Mouse (Mus musculus): ENCODE measurements around the gene Hhat. TPM values are rescaled to one million over a fixed set of nuclear protein-coding genes. Genes with fewer than 3 reads are reported as not detected.

Gene Hhat
- polyA plus RNA-seq, 1 experiment, result 4.0 TPM

DNA sequence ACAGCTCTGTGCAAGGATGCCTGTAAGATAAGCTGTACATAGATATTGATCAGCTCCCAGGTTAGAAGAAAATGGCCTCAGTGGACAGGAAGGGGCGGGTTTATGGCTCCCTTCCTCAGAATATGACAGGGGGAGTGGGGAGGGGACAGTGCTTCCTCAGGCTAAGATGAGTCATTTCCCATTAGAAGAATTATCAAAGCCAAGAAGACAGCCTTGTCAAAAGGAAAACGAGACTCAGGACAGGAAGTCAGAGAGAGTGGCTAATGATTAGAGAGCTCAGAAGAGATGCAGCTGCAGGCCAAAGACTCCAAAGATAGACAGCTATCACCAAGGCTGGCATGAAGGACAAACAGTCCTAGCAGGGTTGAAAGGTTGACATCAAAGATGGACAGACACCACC lies 238.8 kb downstream of the Hhat start:
- H3K4me3 ChIP-seq (ENCODE audit: control insufficient read depth, low read depth, low read length), result no peak overlapping the region
- H3K4me1 ChIP-seq (ENCODE audit: control insufficient read depth, insufficient read depth, low read length), result no peaks in the 10 kb centered on the region
- no peaks in the 10 kb centered on the region for H3K27me3 ChIP-seq (ENCODE audit: control insufficient read depth, insufficient read depth, low read length)
- H3K36me3 ChIP-seq (ENCODE audit: control insufficient read depth, insufficient read depth, low read length), result no peaks in the 10 kb centered on the region
- TF ChIP-seq POLR2A (IDR thresholded peaks at IDR 0.05; ENCODE audit: control insufficient read depth, low read depth, low read length) (no peak), CTCF (IDR thresholded peaks at IDR 0.05; ENCODE audit: control insufficient read depth, insufficient read depth, insufficient replicate concordance, low read depth, low read length) (no peak)
- H3K27ac ChIP-seq (ENCODE audit: control insufficient read depth, insufficient read depth, low read depth, low read length), result no peak overlapping the region

DNA sequence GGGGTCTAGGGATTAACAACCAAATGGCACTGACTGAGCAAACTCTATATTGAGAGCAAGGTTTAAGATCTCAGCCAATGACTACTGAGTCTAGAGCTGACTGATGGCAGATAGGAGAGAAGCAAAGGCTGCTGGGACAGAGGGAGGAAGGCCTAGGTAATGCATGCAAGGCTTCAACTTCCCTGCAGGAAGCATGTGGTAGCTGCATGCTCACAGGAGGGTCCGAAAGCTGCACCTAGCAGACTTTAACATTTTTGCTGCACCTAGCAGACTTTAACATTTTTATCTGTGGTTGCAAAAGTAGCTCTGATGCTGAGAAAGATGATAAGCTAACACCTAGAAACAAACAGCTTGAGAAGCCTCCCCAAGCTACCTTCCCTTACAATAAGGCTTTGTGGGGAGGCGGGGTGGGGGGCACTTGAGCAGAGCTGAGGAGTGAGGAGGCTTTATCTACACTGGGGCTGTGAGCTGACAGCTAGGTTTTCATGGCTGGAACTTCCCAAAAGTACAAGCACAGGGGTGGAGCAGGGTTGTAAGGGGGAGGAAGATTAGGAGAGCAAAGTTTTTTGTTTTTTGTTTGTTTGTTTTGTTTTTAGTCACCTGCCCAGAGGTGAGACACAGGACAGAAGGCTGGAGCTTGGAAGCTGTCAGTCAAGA lies 239.4 kb downstream of the Hhat start:
- Histone ChIP-seq H3K36me3 (ENCODE audit: control insufficient read depth, insufficient read depth, low read length) (no peaks in the 10 kb centered on the region), H3K4me1 (ENCODE audit: control insufficient read depth, insufficient read depth, low read length) (no peaks in the 10 kb centered on the region), H3K27ac (ENCODE audit: control insufficient read depth, insufficient read depth, low read depth, low read length) (no peak overlapping the region), H3K4me3 (ENCODE audit: control insufficient read depth, low read depth, low read length) (no peak overlapping the region), H3K27me3 (ENCODE audit: control insufficient read depth, insufficient read depth, low read length) (no peaks in the 10 kb centered on the region)
- TF ChIP-seq POLR2A (IDR thresholded peaks at IDR 0.05; ENCODE audit: control insufficient read depth, low read depth, low read length) (no peak), CTCF (IDR thresholded peaks at IDR 0.05; ENCODE audit: control insufficient read depth, insufficient read depth, insufficient replicate concordance, low read depth, low read length) (no peak)

DNA sequence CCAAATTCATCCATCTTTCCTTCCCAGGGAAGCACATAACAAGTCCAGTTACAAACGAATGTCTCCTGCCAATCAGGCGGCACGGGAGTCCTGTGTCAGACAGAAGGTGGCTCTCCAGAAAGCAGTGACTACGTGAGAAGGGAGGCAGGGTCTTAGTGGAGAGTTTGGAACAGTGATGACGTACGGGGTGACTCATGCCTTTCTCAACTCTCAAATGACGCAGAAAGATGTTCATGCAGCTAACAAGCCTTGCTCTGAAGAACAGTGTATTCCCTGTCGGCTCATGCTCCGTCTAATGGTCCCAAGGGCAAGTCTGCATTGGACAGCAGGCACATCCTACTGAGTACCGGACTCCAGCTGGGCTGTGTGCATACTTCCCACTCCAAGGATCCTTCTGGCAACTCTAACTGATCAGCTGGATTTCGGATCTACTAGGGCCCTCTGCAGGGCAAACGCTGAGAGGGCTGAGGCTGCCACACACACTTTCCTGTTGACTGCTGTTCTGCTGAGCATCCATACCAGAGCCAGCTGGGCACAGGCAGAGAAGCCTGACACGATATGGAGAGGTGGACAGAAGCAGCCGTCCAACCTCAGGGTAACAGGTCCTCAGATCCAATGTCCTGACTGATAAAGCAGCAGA lies 245.2 kb downstream of the Hhat start:
- Histone ChIP-seq H3K36me3 (ENCODE audit: control insufficient read depth, insufficient read depth, low read length) (no peaks in the 10 kb centered on the region), H3K27ac (ENCODE audit: control insufficient read depth, insufficient read depth, low read depth, low read length) (no peak overlapping the region), H3K27me3 (ENCODE audit: control insufficient read depth, insufficient read depth, low read length) (no peaks in the 10 kb centered on the region), H3K4me1 (ENCODE audit: control insufficient read depth, insufficient read depth, low read length) (no peaks in the 10 kb centered on the region), H3K4me3 (ENCODE audit: control insufficient read depth, low read depth, low read length) (no peak overlapping the region)
- TF ChIP-seq CTCF (IDR thresholded peaks at IDR 0.05; ENCODE audit: control insufficient read depth, insufficient read depth, insufficient replicate concordance, low read depth, low read length) (no peak), POLR2A (IDR thresholded peaks at IDR 0.05; ENCODE audit: control insufficient read depth, low read depth, low read length) (no peak)

DNA sequence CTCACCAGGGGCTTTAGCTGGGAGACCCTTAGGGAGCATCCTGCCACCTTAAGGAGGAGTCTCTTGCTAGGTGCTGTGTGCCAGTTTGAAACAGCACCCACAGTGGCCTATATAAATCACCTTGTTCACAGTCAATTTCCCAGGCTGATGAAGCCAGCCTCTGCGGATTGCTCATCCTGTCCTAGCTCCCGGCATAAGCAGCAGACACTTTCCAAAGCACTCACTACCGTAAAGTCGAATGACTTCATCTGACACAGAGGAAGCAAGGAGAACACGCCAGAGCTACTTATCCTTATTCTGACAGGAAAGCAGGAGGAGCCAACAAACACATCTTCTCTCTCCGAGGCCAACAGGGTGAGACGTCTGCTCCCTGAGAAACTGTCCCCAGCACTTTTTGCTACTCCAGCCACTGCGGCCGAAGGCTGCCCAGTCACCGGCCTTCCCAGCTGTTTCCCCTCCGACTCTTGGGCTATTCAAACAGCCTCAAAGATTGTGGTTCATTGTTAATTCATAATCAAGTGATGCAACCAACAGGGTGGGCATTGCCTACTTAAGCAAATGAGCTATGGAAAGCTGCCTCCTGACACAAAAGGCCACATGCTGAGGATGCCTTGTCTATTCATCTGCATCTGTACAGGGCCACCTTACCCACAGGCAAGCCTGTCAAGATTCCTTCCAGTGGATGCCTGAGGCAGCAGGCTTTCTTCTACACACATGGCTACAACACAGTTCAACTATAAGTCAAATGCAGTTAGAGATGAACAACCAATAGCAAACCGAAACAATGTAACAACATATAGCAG lies 248.4 kb downstream of the Hhat start:
- no peaks in the 10 kb centered on the region for H3K36me3 ChIP-seq (ENCODE audit: control insufficient read depth, insufficient read depth, low read length)
- no peak overlapping the region for H3K4me3 ChIP-seq (ENCODE audit: control insufficient read depth, low read depth, low read length)
- no peak for TF ChIP-seq POLR2A (IDR thresholded peaks at IDR 0.05; ENCODE audit: control insufficient read depth, low read depth, low read length)
- TF ChIP-seq CTCF (IDR thresholded peaks at IDR 0.05; ENCODE audit: control insufficient read depth, insufficient read depth, insufficient replicate concordance, low read depth, low read length), result no peak
- H3K4me1 ChIP-seq (ENCODE audit: control insufficient read depth, insufficient read depth, low read length), result no peaks in the 10 kb centered on the region
- H3K27me3 ChIP-seq (ENCODE audit: control insufficient read depth, insufficient read depth, low read length), result no peaks in the 10 kb centered on the region
- no peak overlapping the region for H3K27ac ChIP-seq (ENCODE audit: control insufficient read depth, insufficient read depth, low read depth, low read length)

DNA sequence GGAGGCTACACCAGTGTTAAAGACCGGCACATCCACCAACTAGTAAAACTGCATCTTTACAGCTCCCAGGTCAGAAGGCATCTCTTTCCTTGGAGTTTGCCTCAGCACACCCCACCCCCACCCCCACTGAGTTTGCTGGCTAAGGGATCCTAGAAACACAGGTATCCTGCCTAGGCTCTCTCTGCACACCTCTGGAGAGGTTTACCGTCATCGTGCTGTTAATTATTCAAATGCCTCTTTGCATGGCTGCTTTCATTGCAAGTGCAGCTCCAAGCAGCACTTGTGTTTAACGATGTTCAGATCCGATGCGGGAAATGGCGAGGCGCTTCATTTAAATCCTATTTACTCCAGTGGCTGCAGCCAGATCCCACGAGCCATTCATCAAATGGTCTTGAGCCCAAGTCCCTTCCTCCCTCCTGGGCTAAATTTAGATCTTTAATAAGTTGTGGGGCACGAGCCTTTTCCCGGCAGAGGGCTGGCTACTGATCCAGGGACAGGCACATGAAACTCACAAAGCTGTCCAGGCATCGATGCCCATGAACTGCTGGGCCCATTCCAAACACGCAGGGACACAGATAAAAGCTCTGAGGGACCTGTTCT lies 250.1 kb downstream of the Hhat start:
- no peaks in the 10 kb centered on the region for H3K27me3 ChIP-seq (ENCODE audit: control insufficient read depth, insufficient read depth, low read length)
- H3K36me3 ChIP-seq (ENCODE audit: control insufficient read depth, insufficient read depth, low read length), result no peaks in the 10 kb centered on the region
- H3K4me3 ChIP-seq (ENCODE audit: control insufficient read depth, low read depth, low read length), result no peak overlapping the region
- TF ChIP-seq POLR2A (IDR thresholded peaks at IDR 0.05; ENCODE audit: control insufficient read depth, low read depth, low read length), result no peak
- no peak for TF ChIP-seq CTCF (IDR thresholded peaks at IDR 0.05; ENCODE audit: control insufficient read depth, insufficient read depth, insufficient replicate concordance, low read depth, low read length)
- no peak overlapping the region for H3K27ac ChIP-seq (ENCODE audit: control insufficient read depth, insufficient read depth, low read depth, low read length)
- H3K4me1 ChIP-seq (ENCODE audit: control insufficient read depth, insufficient read depth, low read length), result no peaks in the 10 kb centered on the region

- H3K4me1 ChIP-seq (ENCODE audit: control insufficient read depth, insufficient read depth, low read length), result no peaks in the 10 kb centered on the region
Measured at GRCm38 (mm10) chr1:192519713-192520112, 251.3 kb downstream of the Hhat start.

GRCm38 (mm10) chr1:192515373-192515772 lies 255.7 kb downstream of the Hhat start:
- Histone ChIP-seq H3K4me3 (ENCODE audit: control insufficient read depth, low read depth, low read length) (no peak overlapping the region), H3K27ac (ENCODE audit: control insufficient read depth, insufficient read depth, low read depth, low read length) (no peak overlapping the region), H3K27me3 (ENCODE audit: control insufficient read depth, insufficient read depth, low read length) (no peaks in the 10 kb centered on the region), H3K36me3 (ENCODE audit: control insufficient read depth, insufficient read depth, low read length) (no peaks in the 10 kb centered on the region), H3K4me1 (ENCODE audit: control insufficient read depth, insufficient read depth, low read length) (no peaks in the 10 kb centered on the region)
- TF ChIP-seq POLR2A (IDR thresholded peaks at IDR 0.05; ENCODE audit: control insufficient read depth, low read depth, low read length) (no peak), CTCF (IDR thresholded peaks at IDR 0.05; ENCODE audit: control insufficient read depth, insufficient read depth, insufficient replicate concordance, low read depth, low read length) (no peak)

More at GRCm38 (mm10) chr1:192519713-192520112, 251.3 kb downstream of the Hhat start:
- Histone ChIP-seq H3K4me3 (ENCODE audit: control insufficient read depth, low read depth, low read length) (no peak overlapping the region), H3K27me3 (ENCODE audit: control insufficient read depth, insufficient read depth, low read length) (no peaks in the 10 kb centered on the region), H3K36me3 (ENCODE audit: control insufficient read depth, insufficient read depth, low read length) (no peaks in the 10 kb centered on the region), H3K27ac (ENCODE audit: control insufficient read depth, insufficient read depth, low read depth, low read length) (no peak overlapping the region)
- TF ChIP-seq CTCF (IDR thresholded peaks at IDR 0.05; ENCODE audit: control insufficient read depth, insufficient read depth, insufficient replicate concordance, low read depth, low read length), result no peak
- no peak for TF ChIP-seq POLR2A (IDR thresholded peaks at IDR 0.05; ENCODE audit: control insufficient read depth, low read depth, low read length)

All from testis, adult 2 months (tissue).